Mouse (Mus musculus): ENCODE data around the gene Rbbp6. TPM values are rescaled to one million over a fixed set of nuclear protein-coding genes. Genes with fewer than 3 reads are reported as not detected.

Rbbp6 gene
- polyA plus RNA-seq, 1 experiment from 2014 or later: 16.8 TPM

Other genes starting within 250 kb of the Rbbp6 start
- 28.7 and 30.8 TPM in 2 replicates for gene Tnrc6a, start 158.2 kb downstream of the Rbbp6 start, polyA plus RNA-seq (2015; fragmentation: Nextera tagmentation; extraction: Ambion mirVana)
- gene Slc5a11, start 249.1 kb downstream of the Rbbp6 start, polyA plus RNA-seq (2015; fragmentation: Nextera tagmentation; extraction: Ambion mirVana): 0.08 and 0.28 TPM in 2 replicates

All from heart, embryonic 13.5 days (tissue).